Mouse (Mus musculus) thymus, postnatal 36 days (tissue): ENCODE results near the gene Col5a2.

ENCODE experiments used
- DNase-seq, 2 experiments: peaks; one replicate each; pipeline ENCODE4 v3.0.0; 2022; ENCODE audit warnings: mixed read lengths in 2 of 2

The Col5a2 gene

GRCm38 (mm10) chr1:45420554-45420953 lies 82.5 kb downstream of the Col5a2 start:
- no peak for DNase-seq

GRCm38 (mm10) chr1:45419858-45420257 lies 83.2 kb downstream of the Col5a2 start:
- DNase-seq, result no peak

- DNase-seq, result no peak
These were observed 121.2 kb downstream of the Col5a2 start for GRCm38 (mm10) chr1:45381866-45382265.

- DNase-seq, result no peak
These were observed 122.9 kb downstream of the Col5a2 start for GRCm38 (mm10) chr1:45379992-45380690.

GRCm38 (mm10) chr1:45365427-45365826 lies 137.7 kb downstream of the Col5a2 start:
- no peak for DNase-seq

- DNase-seq, result no peak
These were observed 139.8 kb downstream of the Col5a2 start for GRCm38 (mm10) chr1:45363274-45363673.

GRCm38 (mm10) chr1:45359673-45360072 lies 143.4 kb downstream of the Col5a2 start:
- no peak for DNase-seq

GRCm38 (mm10) chr1:45359147-45359546 lies 143.9 kb downstream of the Col5a2 start:
- DNase-seq, result no peak

- DNase-seq, result no peak
These were observed 145.1 kb downstream of the Col5a2 start for GRCm38 (mm10) chr1:45358020-45358419.

GRCm38 (mm10) chr1:45355944-45356343 lies 147.1 kb downstream of the Col5a2 start:
- DNase-seq, result no peak

GRCm38 (mm10) chr1:45329149-45329548 lies 173.9 kb downstream of the Col5a2 start:
- no peak for DNase-seq
